Mouse (Mus musculus): Measurements from ENCODE around the gene Glul. TPM values are rescaled to one million over a fixed set of nuclear protein-coding genes. Genes with fewer than 3 reads are reported as not detected.
"Not testable (repeated sequence)": the region's sequence is repeated elsewhere in the genome, so short reads cannot be mapped to it uniquely, and the experiment has no call there.

The Glul gene
- 18.4 and 19.3 TPM in 2 replicates for polyA plus RNA-seq (2012; rRNA removed)

DNA sequence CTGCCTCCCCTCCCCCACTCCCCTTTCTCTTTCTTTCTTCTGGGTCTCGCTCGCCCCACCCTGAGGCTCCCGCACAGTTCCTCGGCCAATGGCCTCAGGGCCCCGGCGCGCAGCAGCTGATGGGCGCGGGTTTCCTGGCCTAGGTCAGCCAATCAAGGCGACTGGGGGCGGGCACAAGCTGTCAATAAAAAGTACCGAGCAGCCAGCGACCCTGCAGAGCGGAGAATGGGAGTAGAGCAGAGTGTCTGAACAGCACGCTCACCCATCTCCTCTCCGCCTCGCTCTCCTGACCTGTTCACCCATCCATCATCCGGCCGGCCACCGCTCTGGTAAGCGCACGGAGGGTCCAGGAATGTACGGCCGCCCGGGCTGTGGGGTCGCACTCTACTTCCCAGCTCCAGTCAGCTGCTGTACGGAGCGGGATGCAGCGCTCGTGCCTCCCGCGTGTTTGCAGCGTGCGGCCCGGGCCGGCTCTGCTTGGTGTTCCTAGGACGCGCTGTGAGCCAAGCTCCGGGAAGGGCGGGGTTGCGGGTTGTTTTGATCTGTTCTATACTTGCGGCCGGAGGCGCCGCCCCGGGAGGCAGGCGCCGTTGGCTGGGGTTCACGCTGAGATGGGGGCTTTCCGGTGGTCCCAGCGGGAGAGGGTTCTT is at the start of gene Glul, which contains the start of gene Teddm2:
Gene Glul (plus strand): TSS at position 214 of the 650 bp plus-strand sequence.
Gene Teddm2 (minus strand): TSS at position 498 of the 650 bp plus-strand sequence.
- H3K36me3 ChIP-seq (ENCODE audit: control insufficient read depth, insufficient read depth, low read length) = peaks cover 13% of the 10 kb centered on the region
- H3K27me3 ChIP-seq (ENCODE audit: control insufficient read depth, insufficient read depth, low read length) = no peaks in the 10 kb centered on the region
- TF ChIP-seq POLR2A (IDR thresholded peaks at IDR 0.05; ENCODE audit: low read depth, low read length) = peak; percentile 98
- no peak for TF ChIP-seq CTCF (IDR thresholded peaks at IDR 0.05; ENCODE audit: extremely low read depth, insufficient read length, insufficient replicate concordance, low read depth, low read length)
- under 1% methylated on average over 51 of the region's 51 CpGs for WGBS
- peak within 1 kb of the TSS; percentile 96 for H3K4me3 ChIP-seq (ENCODE audit: low read depth, low read length)
- H3K4me1 ChIP-seq (ENCODE audit: control insufficient read depth, insufficient read depth, insufficient read length, low read length) = no peaks in the 10 kb centered on the region; the same call in none of the 2 replicates
- H3K27ac ChIP-seq (ENCODE audit: insufficient read depth, low read depth, low read length) = peak within 1 kb of the TSS; percentile 90

DNA sequence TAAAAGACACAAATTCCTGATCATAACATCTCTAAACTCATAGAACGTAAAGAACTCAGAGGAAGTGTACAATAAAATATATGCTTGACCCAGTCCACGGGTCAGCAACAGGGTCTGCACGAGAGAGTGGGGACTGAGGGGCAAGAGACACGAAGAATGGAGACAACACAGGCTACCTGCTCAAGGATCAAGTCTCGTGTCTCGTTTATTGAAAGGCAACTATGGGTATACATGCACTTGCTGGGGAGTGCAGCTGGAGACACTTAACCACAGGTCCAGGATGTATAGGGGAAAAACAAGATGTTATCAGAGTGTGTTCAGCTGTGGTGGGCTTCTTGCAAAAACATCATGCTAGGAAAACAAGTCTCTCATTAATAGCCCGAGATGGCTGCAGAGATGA is 47.0 kb upstream of the Glul start:
- not testable (repeated sequence) for H3K27me3 ChIP-seq (ENCODE audit: control insufficient read depth, insufficient read depth, low read length); H3K4me3 ChIP-seq (ENCODE audit: low read depth, low read length); H3K4me1 ChIP-seq (ENCODE audit: control insufficient read depth, insufficient read depth, insufficient read length, low read length); H3K27ac ChIP-seq (ENCODE audit: insufficient read depth, low read depth, low read length); H3K36me3 ChIP-seq (ENCODE audit: control insufficient read depth, insufficient read depth, low read length)
- 68% methylated on average over 7 of the region's 7 CpGs for WGBS

DNA sequence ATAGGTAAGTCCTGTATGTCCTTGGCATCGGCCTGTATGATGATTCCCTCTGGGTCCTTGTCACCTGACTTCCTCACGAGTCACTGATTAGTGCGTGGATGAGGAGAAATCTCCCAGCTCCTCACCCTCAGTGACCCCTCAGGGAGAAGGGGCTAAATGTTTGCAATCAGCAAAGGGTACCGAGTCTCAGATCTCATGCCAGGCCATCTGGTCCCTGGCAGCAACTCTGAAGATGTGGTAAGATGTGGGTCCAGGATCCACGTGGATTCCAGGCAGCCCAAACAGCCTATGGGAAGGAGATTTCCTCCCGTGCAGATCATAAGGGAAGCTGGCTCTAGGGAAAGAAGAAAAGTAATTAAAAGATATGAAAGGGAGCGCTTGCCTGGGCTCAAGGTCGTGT is 43.8 kb upstream of the Glul start:
- no peaks in the 10 kb centered on the region for H3K4me1 ChIP-seq (ENCODE audit: control insufficient read depth, insufficient read depth, insufficient read length, low read length)
- H3K27me3 ChIP-seq (ENCODE audit: control insufficient read depth, insufficient read depth, low read length) = no peaks in the 10 kb centered on the region
- H3K36me3 ChIP-seq (ENCODE audit: control insufficient read depth, insufficient read depth, low read length) = no peaks in the 10 kb centered on the region
- no peak overlapping the region for H3K27ac ChIP-seq (ENCODE audit: insufficient read depth, low read depth, low read length)
- 54% methylated on average over 8 of the region's 8 CpGs for WGBS
- no peak overlapping the region for H3K4me3 ChIP-seq (ENCODE audit: low read depth, low read length)
- TF ChIP-seq POLR2A (IDR thresholded peaks at IDR 0.05; ENCODE audit: low read depth, low read length) (no peak), CTCF (IDR thresholded peaks at IDR 0.05; ENCODE audit: extremely low read depth, insufficient read length, insufficient replicate concordance, low read depth, low read length) (no peak)

DNA sequence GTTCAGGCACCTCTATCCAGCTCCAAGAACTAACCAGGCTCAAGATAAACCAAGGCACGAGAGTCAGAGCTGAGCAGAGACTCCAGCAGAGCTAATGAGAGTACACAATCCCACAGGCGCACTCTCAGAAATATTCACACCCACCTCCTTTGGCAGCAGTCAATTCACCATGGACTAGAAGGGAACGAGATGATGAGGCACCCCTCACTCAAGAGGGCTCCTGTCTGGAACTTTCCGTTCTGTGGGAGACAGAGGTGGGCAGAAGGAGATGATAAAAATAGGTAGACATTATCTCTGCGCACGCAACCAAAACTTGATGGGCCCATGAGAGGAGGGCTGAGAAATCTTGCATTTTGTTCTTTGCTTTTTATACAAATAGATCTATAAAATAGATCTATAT is 25.7 kb upstream of the Glul start, which contains the start of gene Teddm1b:
Gene Teddm1b (plus strand): TSS at position 301 of the 400 bp plus-strand sequence.
- WGBS = 74% methylated on average over 6 of the region's 6 CpGs
- Histone ChIP-seq H3K4me3 (ENCODE audit: low read depth, low read length) (no peak within 1 kb of the TSS), H3K27ac (ENCODE audit: insufficient read depth, low read depth, low read length) (no peak within 1 kb of the TSS), H3K27me3 (ENCODE audit: control insufficient read depth, insufficient read depth, low read length) (no peaks in the 10 kb centered on the region), H3K4me1 (ENCODE audit: control insufficient read depth, insufficient read depth, insufficient read length, low read length) (no peaks in the 10 kb centered on the region), H3K36me3 (ENCODE audit: control insufficient read depth, insufficient read depth, low read length) (no peaks in the 10 kb centered on the region)
- no peak for TF ChIP-seq POLR2A (IDR thresholded peaks at IDR 0.05; ENCODE audit: low read depth, low read length)

DNA sequence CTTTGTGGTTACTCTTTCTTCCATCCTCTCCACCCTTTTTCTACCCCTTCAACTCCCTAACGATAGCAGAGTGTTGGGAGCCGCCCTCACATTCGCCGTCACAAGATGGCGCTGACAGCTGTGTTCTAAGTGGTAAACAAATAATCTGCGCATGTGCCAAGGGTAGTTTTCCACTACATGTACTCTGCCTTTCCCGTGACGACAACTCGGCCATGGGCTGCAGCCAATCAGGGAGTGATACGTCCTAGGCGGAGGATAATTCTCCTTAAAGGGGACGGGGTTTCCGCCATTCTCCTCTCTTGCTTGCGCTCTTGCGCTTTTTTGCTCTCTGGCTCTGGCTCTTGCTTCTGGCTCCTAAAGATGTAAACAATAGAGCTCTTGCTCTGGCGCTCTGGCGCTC is 19.4 kb upstream of the Glul start:
- not testable (repeated sequence) for H3K27ac ChIP-seq (ENCODE audit: insufficient read depth, low read depth, low read length); H3K27me3 ChIP-seq (ENCODE audit: control insufficient read depth, insufficient read depth, low read length); H3K4me3 ChIP-seq (ENCODE audit: low read depth, low read length); H3K36me3 ChIP-seq (ENCODE audit: control insufficient read depth, insufficient read depth, low read length); H3K4me1 ChIP-seq (ENCODE audit: control insufficient read depth, insufficient read depth, insufficient read length, low read length)
- WGBS = 95% methylated on average over 17 of the region's 17 CpGs

DNA sequence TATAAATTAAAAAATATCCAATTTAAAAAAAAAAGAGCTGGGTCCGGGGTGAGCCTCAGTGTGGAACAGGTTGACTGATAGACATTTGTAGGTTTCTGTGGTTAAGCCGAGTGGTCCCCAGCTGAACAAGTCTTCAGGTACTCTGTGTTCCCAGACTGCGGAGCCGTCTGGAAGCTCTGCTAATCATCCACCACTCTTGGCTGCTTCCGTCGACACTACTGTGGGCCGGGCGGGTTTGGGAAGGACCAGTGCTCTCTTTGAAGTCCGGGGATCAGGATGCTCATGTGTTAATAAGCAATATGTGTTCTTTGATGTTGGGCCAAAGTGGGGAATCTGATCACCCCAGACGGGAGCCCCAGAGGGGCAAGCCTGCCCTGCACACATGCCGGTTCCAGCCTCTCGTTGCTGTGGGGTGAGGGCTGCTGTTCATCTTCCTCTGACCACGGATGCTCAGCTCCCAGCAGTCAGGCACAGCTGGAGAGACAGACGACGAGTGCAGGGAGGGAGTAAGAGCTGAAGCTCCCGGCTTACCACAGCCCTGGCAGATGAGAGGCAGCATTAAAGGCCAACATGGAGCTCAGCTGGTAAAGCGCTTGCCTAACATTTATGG is 13.6 kb upstream of the Glul start:
- Histone ChIP-seq H3K4me1 (ENCODE audit: control insufficient read depth, insufficient read depth, insufficient read length, low read length) (no peaks in the 10 kb centered on the region), H3K4me3 (ENCODE audit: low read depth, low read length) (no peak overlapping the region), H3K27ac (ENCODE audit: insufficient read depth, low read depth, low read length) (no peak overlapping the region), H3K27me3 (ENCODE audit: control insufficient read depth, insufficient read depth, low read length) (no peaks in the 10 kb centered on the region), H3K36me3 (ENCODE audit: control insufficient read depth, insufficient read depth, low read length) (no peaks in the 10 kb centered on the region)
- TF ChIP-seq CTCF (IDR thresholded peaks at IDR 0.05; ENCODE audit: extremely low read depth, insufficient read length, insufficient replicate concordance, low read depth, low read length) (no peak), POLR2A (IDR thresholded peaks at IDR 0.05; ENCODE audit: low read depth, low read length) (no peak)
- 50% methylated on average over 17 of the region's 17 CpGs for WGBS

DNA sequence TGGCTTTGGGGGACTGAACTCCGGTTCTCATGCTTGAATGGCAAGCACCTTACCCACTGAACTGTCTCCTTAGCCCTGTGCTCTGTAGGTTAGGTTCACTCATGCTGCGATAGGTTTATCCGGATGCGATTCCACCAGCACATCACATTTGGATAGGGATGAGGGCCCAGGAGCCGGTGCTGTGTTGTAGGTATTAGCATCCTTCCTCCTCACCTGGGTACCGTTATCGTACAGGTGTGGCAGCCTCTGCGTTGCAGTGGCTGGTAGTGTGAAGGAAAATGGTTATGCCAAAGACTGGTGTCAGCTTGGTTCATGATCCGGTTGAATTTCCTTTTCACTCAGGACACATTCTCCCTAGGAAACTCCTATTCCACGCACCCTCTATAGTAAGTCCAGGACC is 9.6 kb upstream of the Glul start:
- Histone ChIP-seq H3K4me1 (ENCODE audit: control insufficient read depth, insufficient read depth, insufficient read length, low read length) (no peaks in the 10 kb centered on the region), H3K4me3 (ENCODE audit: low read depth, low read length) (no peak overlapping the region), H3K27me3 (ENCODE audit: control insufficient read depth, insufficient read depth, low read length) (no peaks in the 10 kb centered on the region), H3K27ac (ENCODE audit: insufficient read depth, low read depth, low read length) (no peak overlapping the region), H3K36me3 (ENCODE audit: control insufficient read depth, insufficient read depth, low read length) (no peaks in the 10 kb centered on the region)
- 92% methylated on average over 10 of the region's 10 CpGs for WGBS
- TF ChIP-seq CTCF (IDR thresholded peaks at IDR 0.05; ENCODE audit: extremely low read depth, insufficient read length, insufficient replicate concordance, low read depth, low read length) (no peak), POLR2A (IDR thresholded peaks at IDR 0.05; ENCODE audit: low read depth, low read length) (no peak)

Data from small intestine, adult 2 months (tissue).